Mouse (Mus musculus) lung, postnatal 0 days (tissue): Measurements from ENCODE around the gene Med16. TPM values are rescaled to one million over a fixed set of nuclear protein-coding genes. Genes with fewer than 3 reads are reported as not detected.
A peak's percentile ranks its signal among the peaks of the same experiment; 100 is the strongest.

Source experiments
- ATAC-seq: fragments of 200-750 bp; cut with Nextera tagmentation; 2 replicates; pipeline ENCODE4 v1.8.0; 2017; ENCODE audit warnings: moderate library complexity
- DNase-seq: peaks from one replicate; pipeline ENCODE4 v3.0.0-alpha.2; 2016; ENCODE audit warnings: low spot score
- H3K27ac ChIP-seq: fragments of 300-500 bp; sonication (generic); 2 replicates; pipeline ENCODE4 v1.5.1; 2014; ENCODE audit warnings: antibody characterized with exemption, mild to moderate bottlenecking, low read length, mixed read lengths
- H3K27me3 ChIP-seq: fragments of 300-500 bp; sonication (generic); replicated peaks from 2 replicates; pipeline ENCODE4 v1.6.1; 2014; ENCODE audit warnings: low read length, mixed read lengths; ENCODE audit not compliant: insufficient read depth
- H3K36me3 ChIP-seq: fragments of 300-500 bp; sonication (generic); 2 replicates; pipeline ENCODE4 v1.6.1; 2014; ENCODE audit warnings: low read length, mixed read lengths; ENCODE audit not compliant: insufficient read depth
- H3K4me1 ChIP-seq: fragments of 300-500 bp; sonication (generic); 2 replicates; pipeline ENCODE4 v1.6.1; 2014; ENCODE audit warnings: antibody characterized with exemption, low read depth, low read length, mixed read lengths; ENCODE audit not compliant: insufficient read depth
- H3K4me2 ChIP-seq: fragments of 300-500 bp; sonication (generic); replicated peaks from 2 replicates; pipeline ENCODE4 v1.6.1; 2014; ENCODE audit warnings: low read depth, mild to moderate bottlenecking, low read length, moderate library complexity, mixed read lengths
- H3K4me3 ChIP-seq: fragments of 300-500 bp; sonication (generic); 2 replicates; pipeline ENCODE4 v1.5.1; 2014; ENCODE audit warnings: low read depth, low read length
- H3K9ac ChIP-seq: fragments of 300-500 bp; sonication (generic); replicated peaks from 2 replicates; pipeline ENCODE4 v1.6.1; 2014; ENCODE audit warnings: low read depth, mild to moderate bottlenecking
- H3K9me3 ChIP-seq: fragments of 300-500 bp; sonication (generic); 2 replicates; pipeline ENCODE4 v1.6.1; 2016; ENCODE audit warnings: low read length, mixed read lengths
- CTCF ChIP-seq: IDR thresholded peaks from 2 replicates; pipeline ENCODE4 v1.5.1; 2016; ENCODE audit warnings: antibody characterized with exemption, mild to moderate bottlenecking
- EP300 ChIP-seq: IDR thresholded peaks from 2 replicates; pipeline ENCODE4 v1.6.1; 2016; ENCODE audit warnings: antibody characterized with exemption, mild to moderate bottlenecking, control low read depth
- WGBS: fragments of 180-500 bp; shearing (Covaris S2); extraction: QIAGEN DNeasy Blood & Tissue Kit; methylation state at CpG from one replicate; pipeline ENCODE4 v1.1.7; 2014; 5-methylcytosine and 5-hydroxymethylcytosine counted together
- polyA plus RNA-seq: library from polyadenylated mRNA; unstranded; fragments of >200 nt; fragmentation: Nextera tagmentation; extraction: Ambion mirVana; gene quantifications from 2 replicates; pipeline ENCODE4 v1.2.1, GENCODE M21; 2015

Gene Med16
- polyA plus RNA-seq: 32.0 and 32.8 TPM in 2 replicates

GRCm38 (mm10) chr10:79908167-79909091, at the start of gene Med16:
Med16 (minus strand) TSS chr10:79908923.
- no peak for TF ChIP-seq CTCF
- TF ChIP-seq EP300: peak; percentile 65

GRCm38 (mm10) chr10:79958140-79958816, 49.6 kb upstream of the Med16 start:
- Histone ChIP-seq H3K9me3 (no peaks in the 10 kb centered on the region), H3K4me1 (peaks cover 8% of the 10 kb centered on the region; the same call in 1 of the 2 replicates), H3K9ac (no peak overlapping the region), H3K27ac (no peak overlapping the region), H3K4me3 (no peak overlapping the region), H3K27me3 (no peaks in the 10 kb centered on the region), H3K4me2 (peak overlapping the region; percentile 15; the same call in 1 of the 2 replicates), H3K36me3 (no peaks in the 10 kb centered on the region)
- DNase-seq: peak; percentile 87
- TF ChIP-seq CTCF (peak; percentile 99), EP300 (no peak)
- 12% methylated on average over 21 of the region's 21 CpGs for WGBS
- ATAC-seq: peak; percentile 14

More at GRCm38 (mm10) chr10:79908167-79909091, at the start of gene Med16:
- no peaks in the 10 kb centered on the region for H3K27me3 ChIP-seq
- peak within 1 kb of the TSS; percentile 74 for H3K4me3 ChIP-seq
- 0 out of 2 replicates have a peak, but pooled peaks cover 3% of the 10 kb centered on the region for H3K4me1 ChIP-seq
- ATAC-seq (peak; percentile 98), DNase-seq (peak; percentile 100)
- peak within 1 kb of the TSS; percentile 97 for H3K27ac ChIP-seq
- peak within 1 kb of the TSS; percentile 97 for H3K9ac ChIP-seq
- 2% methylated on average over 51 of the region's 52 CpGs for WGBS
- H3K36me3 ChIP-seq: peaks cover 22% of the 10 kb centered on the region
- H3K4me2 ChIP-seq: peak within 1 kb of the TSS; percentile 46
- no peaks in the 10 kb centered on the region for H3K9me3 ChIP-seq

GRCm38 (mm10) chr10:79956643-79957154, 48.0 kb upstream of the Med16 start:
- H3K27me3 ChIP-seq: no peaks in the 10 kb centered on the region
- H3K4me3 ChIP-seq: no peak overlapping the region
- 0 out of 2 replicates have a peak, but pooled peaks cover 2% of the 10 kb centered on the region for H3K36me3 ChIP-seq
- H3K4me2 ChIP-seq: no peak overlapping the region
- no peak for ATAC-seq
- peaks cover 8% of the 10 kb centered on the region; the same call in 1 of the 2 replicates for H3K4me1 ChIP-seq
- no peak for DNase-seq
- no peaks in the 10 kb centered on the region for H3K9me3 ChIP-seq
- WGBS: 39% methylated on average over 4 of the region's 4 CpGs
- TF ChIP-seq CTCF: no peak
- TF ChIP-seq EP300: no peak
- H3K9ac ChIP-seq: no peak overlapping the region
- no peak overlapping the region for H3K27ac ChIP-seq

- Histone ChIP-seq H3K9ac (no peak overlapping the region), H3K4me2 (no peak overlapping the region), H3K27ac (no peak overlapping the region), H3K9me3 (no peaks in the 10 kb centered on the region), H3K4me1 (peaks cover 6% of the 10 kb centered on the region; the same call in 1 of the 2 replicates), H3K36me3 (peaks cover 9% of the 10 kb centered on the region; the same call in 1 of the 2 replicates), H3K27me3 (no peaks in the 10 kb centered on the region), H3K4me3 (no peak overlapping the region)
- WGBS: 57% methylated on average over 9 of the region's 9 CpGs
- TF ChIP-seq EP300: no peak
- TF ChIP-seq CTCF: no peak
- no peak for DNase-seq
- no peak for ATAC-seq
Measured at GRCm38 (mm10) chr10:79955691-79956090, 47.0 kb upstream of the Med16 start.

GRCm38 (mm10) chr10:79953946-79954345, 45.2 kb upstream of the Med16 start:
- DNase-seq: peak; percentile 40
- Histone ChIP-seq H3K9me3 (no peaks in the 10 kb centered on the region), H3K4me3 (no peak overlapping the region), H3K27ac (no peak overlapping the region), H3K36me3 (peaks cover 24% of the 10 kb centered on the region), H3K4me2 (no peak overlapping the region), H3K4me1 (no peaks in the 10 kb centered on the region), H3K27me3 (no peaks in the 10 kb centered on the region), H3K9ac (no peak overlapping the region)
- TF ChIP-seq EP300 (no peak), CTCF (peak; percentile 83)
- WGBS: 88% methylated on average over 6 of the region's 6 CpGs
- 0 out of 2 replicates have a peak, but pooled peaks have one; percentile 18 for ATAC-seq

- no peaks in the 10 kb centered on the region for H3K9me3 ChIP-seq
- WGBS: 88% methylated on average over 18 of the region's 18 CpGs
- TF ChIP-seq CTCF: no peak
- TF ChIP-seq EP300: no peak
- no peaks in the 10 kb centered on the region for H3K27me3 ChIP-seq
- no peak overlapping the region for H3K4me3 ChIP-seq
- H3K27ac ChIP-seq: no peak overlapping the region
- ATAC-seq: no peak
- H3K4me2 ChIP-seq: no peak overlapping the region
- peaks cover 31% of the 10 kb centered on the region for H3K36me3 ChIP-seq
- no peak for DNase-seq
- H3K9ac ChIP-seq: no peak overlapping the region
- peaks cover 12% of the 10 kb centered on the region; the same call in 1 of the 2 replicates for H3K4me1 ChIP-seq
Measured at GRCm38 (mm10) chr10:79950661-79951060, 41.9 kb upstream of the Med16 start.
